Mouse (Mus musculus): ENCODE measurements around the gene Rangap1. TPM values are rescaled to one million over a fixed set of nuclear protein-coding genes. Genes with fewer than 3 reads are reported as not detected.

Gene Rangap1
- 92.8 and 163 TPM in 2 replicates for polyA plus RNA-seq (2012; ENCODE audit: low replicate concordance)

GRCm38 (mm10) chr15:81744992-81745600, at the start of gene Rangap1, which contains the start of gene Zc3h7b:
Gene Rangap1, minus strand, starts transcription at chr15:81745530.
Gene Zc3h7b, plus strand, starts transcription at chr15:81745057.

GRCm38 (mm10) chr15:81697175-81697574, 48.2 kb downstream of the Rangap1 start, which contains the start of gene Chadl:
Gene Chadl, minus strand, starts transcription at chr15:81697287.

GRCm38 (mm10) chr15:81663697-81664561, 81.4 kb downstream of the Rangap1 start, which contains the start of gene L3mbtl2:
Gene L3mbtl2, plus strand, starts transcription at chr15:81663889.

Other genes starting within 250 kb of the Rangap1 start
- gene Ep300, start 160.2 kb downstream of the Rangap1 start, polyA plus RNA-seq (2012; ENCODE audit: low replicate concordance), result 45.6 and 54.5 TPM in 2 replicates
- 4.8 and 11.7 TPM in 2 replicates for gene L3mbtl2, start 81.6 kb downstream of the Rangap1 start, polyA plus RNA-seq (2012; ENCODE audit: low replicate concordance)
- gene Chadl, start 48.2 kb downstream of the Rangap1 start, polyA plus RNA-seq (2012; ENCODE audit: low replicate concordance), result 0.37 and 1.2 TPM in 2 replicates
- 33.5 and 48.1 TPM in 2 replicates for gene Zc3h7b, start 473 bp downstream of the Rangap1 start, polyA plus RNA-seq (2012; ENCODE audit: low replicate concordance)
- gene Tef, start 56.9 kb upstream of the Rangap1 start, polyA plus RNA-seq (2012; ENCODE audit: low replicate concordance), result 27.1 and 77.8 TPM in 2 replicates
- gene Tob2, start 113.3 kb upstream of the Rangap1 start, polyA plus RNA-seq (2012; ENCODE audit: low replicate concordance), result 109 and 267 TPM in 2 replicates
- 3.0 and 6.6 TPM in 2 replicates for gene Phf5a, start 126.4 kb upstream of the Rangap1 start, polyA plus RNA-seq (2012; ENCODE audit: low replicate concordance)
- 92.0 and 94.8 TPM in 2 replicates for gene Aco2, start 126.8 kb upstream of the Rangap1 start, polyA plus RNA-seq (2012; ENCODE audit: low replicate concordance)
- gene Polr3h, start 180.7 kb upstream of the Rangap1 start, polyA plus RNA-seq (2012; ENCODE audit: low replicate concordance), result 16.6 and 37.4 TPM in 2 replicates
- gene Csdc2, start 191.2 kb upstream of the Rangap1 start, polyA plus RNA-seq (2012; ENCODE audit: low replicate concordance), result 0.39 and 0.89 TPM in 2 replicates
- gene Pmm1, start 215.4 kb upstream of the Rangap1 start, polyA plus RNA-seq (2012; ENCODE audit: low replicate concordance), result 26.9 and 27.3 TPM in 2 replicates
- gene 1700029P11Rik, start 235.0 kb upstream of the Rangap1 start, polyA plus RNA-seq (2012; ENCODE audit: low replicate concordance), result not detected in 2 replicates
- gene Xrcc6, start 242.3 kb upstream of the Rangap1 start, polyA plus RNA-seq (2012; ENCODE audit: low replicate concordance), result 5.0 and 6.1 TPM in 2 replicates

All from hematopoietic multipotent progenitor cell, adult 10-12 weeks (in vitro differentiated cells).